Mouse (Mus musculus): ENCODE results near the gene Rtbdn.

Gene Rtbdn

GRCm38 (mm10) chr8:84963952-84964351 is 17.2 kb downstream of the Rtbdn start:
- DNase-seq (ENCODE audit: low spot score), result no peak

- DNase-seq (ENCODE audit: low spot score), result peak; percentile 87
Observed at GRCm38 (mm10) chr8:84965731-84966291, 19.0 kb downstream of the Rtbdn start.

GRCm38 (mm10) chr8:84966603-84967002 is 19.8 kb downstream of the Rtbdn start:
- DNase-seq (ENCODE audit: low spot score), result no peak

GRCm38 (mm10) chr8:84967532-84968304 is 20.9 kb downstream of the Rtbdn start:
- DNase-seq (ENCODE audit: low spot score), result no peak

GRCm38 (mm10) chr8:84968650-84969049 is 21.9 kb downstream of the Rtbdn start:
- no peak for DNase-seq (ENCODE audit: low spot score)

- DNase-seq (ENCODE audit: low spot score), result no peak
Observed at GRCm38 (mm10) chr8:84969241-84970134, 22.7 kb downstream of the Rtbdn start, which contains the start of the genes Gm49661, Prdx2 and Rnaseh2a. TSS of gene Gm49661 (minus strand) at chr8:84969433. TSS of gene Prdx2 (plus strand) at chr8:84969587. TSS of gene Rnaseh2a (minus strand) at chr8:84969767.

- DNase-seq (ENCODE audit: low spot score), result no peak
Observed at GRCm38 (mm10) chr8:84970135-84970790, 23.5 kb downstream of the Rtbdn start.

GRCm38 (mm10) chr8:84970913-84971312 is 24.1 kb downstream of the Rtbdn start:
- no peak for DNase-seq (ENCODE audit: low spot score)

- DNase-seq (ENCODE audit: low spot score), result no peak
Observed at GRCm38 (mm10) chr8:84973079-84973478, 26.3 kb downstream of the Rtbdn start.

GRCm38 (mm10) chr8:84973803-84974542 is 27.2 kb downstream of the Rtbdn start:
- DNase-seq (ENCODE audit: low spot score), result no peak

- no peak for DNase-seq (ENCODE audit: low spot score)
Observed at GRCm38 (mm10) chr8:84974543-84975142, 27.9 kb downstream of the Rtbdn start.

GRCm38 (mm10) chr8:84975434-84975833 is 28.6 kb downstream of the Rtbdn start:
- DNase-seq (ENCODE audit: low spot score), result no peak

GRCm38 (mm10) chr8:84976031-84976762 is 29.4 kb downstream of the Rtbdn start:
- DNase-seq (ENCODE audit: low spot score), result peak; percentile 93

GRCm38 (mm10) chr8:84976763-84977434 is 30.1 kb downstream of the Rtbdn start:
- no peak for DNase-seq (ENCODE audit: low spot score)

- no peak for DNase-seq (ENCODE audit: low spot score)
Observed at GRCm38 (mm10) chr8:84977435-84978247, 30.9 kb downstream of the Rtbdn start.

- peak; percentile 93 for DNase-seq (ENCODE audit: low spot score)
Observed at GRCm38 (mm10) chr8:84978248-84978940, 31.6 kb downstream of the Rtbdn start, which contains the start of gene Junb. TSS of gene Junb (minus strand) at chr8:84978718.

GRCm38 (mm10) chr8:84979599-84980421 is 33.0 kb downstream of the Rtbdn start:
- DNase-seq (ENCODE audit: low spot score), result peak; percentile 89

Data from left cerebral cortex, adult 11 months (tissue).